ENCODE assay signal across 8 mouse cellular contexts in the genomic region with DNA sequence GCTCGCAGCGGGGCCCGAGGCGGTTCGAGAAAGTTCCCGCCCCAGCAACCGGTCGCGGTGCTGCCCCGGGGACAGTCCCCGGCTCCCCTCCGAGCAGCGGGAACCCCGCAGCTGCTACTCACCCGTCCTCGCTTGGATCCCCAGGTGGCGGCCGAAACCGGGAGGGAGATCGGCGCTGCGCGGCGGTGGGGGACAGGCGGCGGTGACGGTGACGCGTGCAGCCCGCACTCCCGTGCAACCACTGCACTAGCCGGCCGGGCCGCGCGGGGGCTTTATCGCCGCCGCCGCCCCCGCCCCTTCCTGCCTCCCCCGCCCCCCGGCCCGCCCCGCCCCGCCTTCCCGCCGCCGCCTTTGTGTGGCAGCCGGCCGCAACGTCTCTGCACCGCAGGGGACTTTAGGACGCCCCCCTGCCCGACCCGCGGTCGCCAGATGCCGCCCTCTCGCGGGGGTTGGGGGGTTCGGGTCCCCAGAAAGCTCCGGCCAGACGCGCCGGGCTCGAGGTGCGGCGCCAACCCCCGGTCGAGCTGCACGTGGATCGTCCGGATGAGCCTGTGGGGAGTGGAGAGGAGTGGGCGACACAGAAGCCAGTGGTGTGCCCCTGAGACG. TPM values are rescaled to one million over a fixed set of nuclear protein-coding genes. Genes with fewer than 3 reads are reported as not detected.
DNase-seq lines count a peak whose midpoint lies in the region; ATAC-seq and TF ChIP-seq lines count a peak whose summit lies in the region.

No protein-coding gene starts in this region.

- peak overlapping the region; percentile 72 for H3K9ac ChIP-seq in intestine, embryonic 15.5 days
- H3K9ac ChIP-seq in lung, embryonic 15.5 days = peak overlapping the region; percentile 73

- H3K27me3 ChIP-seq in intestine, embryonic 15.5 days (replicated peaks) = no peaks in the 10 kb centered on the region
- no peaks in the 10 kb centered on the region for H3K27me3 ChIP-seq in lung, embryonic 15.5 days

- H3K4me1 ChIP-seq in intestine, embryonic 15.5 days (replicated peaks) = peaks cover 24% of the 10 kb centered on the region
- H3K4me1 ChIP-seq in lung, embryonic 15.5 days = peaks cover 51% of the 10 kb centered on the region

- ATAC-seq in intestine, embryonic 15.5 days = peak; percentile 83
- ATAC-seq in lung, embryonic 15.5 days (ENCODE audit: borderline replicate concordance, extremely low read depth, low FRiP score, low TSS enrichment) = peak; percentile 40; the same call in 1 of the 2 replicates

- peak; percentile 8; the same call in 1 of the 2 replicates for TF ChIP-seq CTCF in gastrocnemius, adult 2 months (IDR thresholded peaks at IDR 0.05)

- DNase-seq in spleen, adult 18-20 months = peak; percentile 25 to 38
- no peak for DNase-seq in spleen, postnatal 36 days (ENCODE audit: low spot score in 2 of 2)
- peak; percentile 24 for DNase-seq in adrenal gland, postnatal 25 days
- peak; percentile 69 for DNase-seq in gastrocnemius, adult 2 months
- DNase-seq in ovary, postnatal 36 days (ENCODE audit: low spot score) = peak; percentile 56
- no peak for DNase-seq in frontal cortex, adult 2 months (ENCODE audit: extremely low spot score in 1 of 2, low spot score in 1 of 2)

- no peaks in the 10 kb centered on the region for H3K9me3 ChIP-seq in intestine, embryonic 15.5 days
- no peaks in the 10 kb centered on the region for H3K9me3 ChIP-seq in lung, embryonic 15.5 days

- H3K36me3 ChIP-seq in intestine, embryonic 15.5 days = no peaks in the 10 kb centered on the region
- no peaks in the 10 kb centered on the region for H3K36me3 ChIP-seq in lung, embryonic 15.5 days

- H3K4me2 ChIP-seq in intestine, embryonic 15.5 days (replicated peaks) = peak overlapping the region; percentile 92
- peak overlapping the region; percentile 90 for H3K4me2 ChIP-seq in lung, embryonic 15.5 days

- WGBS in intestine, embryonic 15.5 days = under 1% methylated on average over 75 of the region's 76 CpGs
- WGBS in lung, embryonic 15.5 days = 2% methylated on average over 59 of the region's 76 CpGs

- H3K27ac ChIP-seq in gastrocnemius, adult 2 months = peak overlapping the region; percentile 93
- H3K27ac ChIP-seq in intestine, embryonic 15.5 days = no peak overlapping the region
- peak overlapping the region; percentile 91 for H3K27ac ChIP-seq in lung, embryonic 15.5 days

- intact Hi-C loops in gastrocnemius, adult 2 months (cut with DNase I) = loop anchor here (2.0 kb wide), 1 partner anchor 36 kb away; no protein-coding TSS in a partner anchor

- peak overlapping the region; percentile 87 for H3K4me3 ChIP-seq in gastrocnemius, adult 2 months
- H3K4me3 ChIP-seq in intestine, embryonic 15.5 days (replicated peaks) = peak overlapping the region; percentile 70
- peak overlapping the region; percentile 80 for H3K4me3 ChIP-seq in lung, embryonic 15.5 days

RNA-seq across cellular contexts. Expression of a gene that starts 2.5 kb away (rescaled TPM):
- total RNA-seq in adrenal gland, postnatal 25 days (2021) = 5.9 and 6.7 TPM in 2 replicates
- total RNA-seq in gastrocnemius, adult 2 months (2021) = 100 to 1,000 TPM in 1 of 2 experiments, 10 to 100 TPM in 1; 72.3 to 125 TPM
- polyA plus RNA-seq in intestine, embryonic 15.5 days (2015; fragmentation: Nextera tagmentation; extraction: Ambion mirVana) = 82.8 and 96.8 TPM in 2 replicates
- 357 TPM in 2 replicates for polyA plus RNA-seq in lung, embryonic 15.5 days (2015; fragmentation: Nextera tagmentation; extraction: Ambion mirVana)
- polyA plus RNA-seq in frontal cortex, adult 2 months (2012; rRNA removed) = 198 and 207 TPM in 2 replicates

Comparison
In these comparisons a context has a peak if more than half of its experiments do, and no peak if none do; other contexts are left out.
1. DNase-seq: peak in spleen, adult 18-20 months (2 of 2), adrenal gland, postnatal 25 days (single experiment), gastrocnemius, adult 2 months (single experiment) and ovary, postnatal 36 days (single experiment); none in spleen, postnatal 36 days (0 of 2) and frontal cortex, adult 2 months (0 of 2).
2. Peak in every context shown above with its lines, with median percentiles within 50 percentile points of each other: H3K4me3 ChIP-seq.